Mouse (Mus musculus) thymus, adult 2 months (tissue): ENCODE data around the gene Mxd3. TPM values are rescaled to one million over a fixed set of nuclear protein-coding genes. Genes with fewer than 3 reads are reported as not detected.

ENCODE experiments used
- DNase-seq: peaks from one replicate; pipeline ENCODE4 v3.0.0; 2021
- H3K27ac ChIP-seq: fragments of 200-500 bp; 2 replicates; pipeline ENCODE4 v1.5.1; 2012; ENCODE audit warnings: low read length, control low read depth; ENCODE audit not compliant: control insufficient read depth, insufficient read depth
- H3K27me3 ChIP-seq: fragments of 200-500 bp; 2 replicates; pipeline ENCODE4 v1.6.1; 2012; ENCODE audit warnings: mild to moderate bottlenecking, low read length, moderate library complexity, mixed read lengths; ENCODE audit not compliant: control insufficient read depth, insufficient read depth
- H3K36me3 ChIP-seq: fragments of 200-500 bp; 2 replicates; pipeline ENCODE4 v1.6.1; 2012; ENCODE audit warnings: mild to moderate bottlenecking, low read length, moderate library complexity; ENCODE audit not compliant: control insufficient read depth, insufficient read depth
- H3K4me1 ChIP-seq: fragments of 200-500 bp; replicated peaks from 2 replicates; pipeline ENCODE4 v1.6.1; 2012; ENCODE audit warnings: low read length; ENCODE audit not compliant: control insufficient read depth, insufficient read depth
- H3K4me3 ChIP-seq: fragments of 200-500 bp; 2 replicates; pipeline ENCODE4 v1.5.1; 2012; ENCODE audit warnings: mild to moderate bottlenecking, low read length, control low read depth, moderate library complexity; ENCODE audit not compliant: control insufficient read depth, insufficient read depth
- CTCF ChIP-seq: fragments of 200-500 bp; IDR thresholded peaks from 2 replicates; pipeline ENCODE4 v1.5.1; 2012; ENCODE audit warnings: mild to moderate bottlenecking, control low read depth, low read length, moderate library complexity, borderline replicate concordance; ENCODE audit not compliant: control insufficient read depth, poor library complexity, insufficient read depth; ENCODE audit errors: extremely low read depth
- POLR2A ChIP-seq: fragments of 200-500 bp; IDR thresholded peaks from 2 replicates; pipeline ENCODE4 v1.6.1; 2012; ENCODE audit warnings: mild to moderate bottlenecking, low read length, control low read depth, moderate library complexity; ENCODE audit not compliant: control insufficient read depth, poor library complexity, insufficient read depth; ENCODE audit errors: extremely low read depth
- WGBS: fragments of 180-500 bp; shearing (Covaris S2); methylation state at CpG from one replicate; pipeline ENCODE4 v1.1.7; 2018; 5-methylcytosine and 5-hydroxymethylcytosine counted together
- polyA plus RNA-seq: library from polyadenylated mRNA; depleted of rRNA; stranded (reverse); fragments of >200 nt; gene quantifications from 2 replicates; pipeline ENCODE4 v1.2.3, GENCODE M21; 2012

Gene Mxd3
- polyA plus RNA-seq, 1 experiment = 122 TPM

GRCm38 (mm10) chr13:55335701-55336100, 6.1 kb upstream of the Mxd3 start:
- Histone ChIP-seq H3K36me3 (no peaks in the 10 kb centered on the region), H3K4me3 (no peak overlapping the region), H3K27me3 (no peaks in the 10 kb centered on the region), H3K4me1 (peaks cover 3% of the 10 kb centered on the region), H3K27ac (no peak overlapping the region)
- WGBS = 94% methylated on average over 4 of the region's 4 CpGs
- no peak for DNase-seq
- TF ChIP-seq CTCF = no peak
- no peak for TF ChIP-seq POLR2A

DNA sequence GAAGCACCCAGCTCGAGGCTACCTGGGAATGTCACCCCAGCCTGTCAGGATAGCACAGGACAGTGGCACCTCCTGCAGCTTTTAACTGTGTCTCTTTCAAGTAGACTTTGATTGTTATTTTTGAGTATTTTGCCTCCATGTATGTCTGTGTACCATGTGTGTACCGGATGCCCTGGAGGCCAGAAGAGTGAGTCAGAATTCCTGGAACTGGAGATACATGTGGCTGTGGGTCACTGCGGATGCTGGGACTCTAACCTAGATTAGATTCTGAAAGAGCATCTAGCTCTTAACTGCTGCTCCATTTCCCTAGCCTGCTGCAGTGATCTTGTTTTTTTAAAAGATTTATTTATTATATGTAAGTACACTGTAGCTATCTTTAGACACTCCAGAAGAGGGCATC, 2.7 kb upstream of the Mxd3 start:
- 96% methylated on average over 3 of the region's 3 CpGs for WGBS
- Histone ChIP-seq H3K27ac (no peak overlapping the region), H3K4me3 (no peak overlapping the region), H3K36me3 (no peaks in the 10 kb centered on the region), H3K4me1 (peaks cover 25% of the 10 kb centered on the region), H3K27me3 (no peaks in the 10 kb centered on the region)
- TF ChIP-seq CTCF (no peak), POLR2A (no peak)
- DNase-seq = no peak

- no peaks in the 10 kb centered on the region for H3K27me3 ChIP-seq
- peak overlapping the region; percentile 62 for H3K4me3 ChIP-seq
- peaks cover 2% of the 10 kb centered on the region; the same call in 1 of the 2 replicates for H3K36me3 ChIP-seq
- no peak for TF ChIP-seq POLR2A
- TF ChIP-seq CTCF = no peak
- WGBS = 78% methylated on average over 14 of the region's 14 CpGs
- H3K4me1 ChIP-seq = peaks cover 30% of the 10 kb centered on the region
- H3K27ac ChIP-seq = no peak overlapping the region
- no peak for DNase-seq
Observed at GRCm38 (mm10) chr13:55330567-55331400, 1.2 kb upstream of the Mxd3 start.

DNA sequence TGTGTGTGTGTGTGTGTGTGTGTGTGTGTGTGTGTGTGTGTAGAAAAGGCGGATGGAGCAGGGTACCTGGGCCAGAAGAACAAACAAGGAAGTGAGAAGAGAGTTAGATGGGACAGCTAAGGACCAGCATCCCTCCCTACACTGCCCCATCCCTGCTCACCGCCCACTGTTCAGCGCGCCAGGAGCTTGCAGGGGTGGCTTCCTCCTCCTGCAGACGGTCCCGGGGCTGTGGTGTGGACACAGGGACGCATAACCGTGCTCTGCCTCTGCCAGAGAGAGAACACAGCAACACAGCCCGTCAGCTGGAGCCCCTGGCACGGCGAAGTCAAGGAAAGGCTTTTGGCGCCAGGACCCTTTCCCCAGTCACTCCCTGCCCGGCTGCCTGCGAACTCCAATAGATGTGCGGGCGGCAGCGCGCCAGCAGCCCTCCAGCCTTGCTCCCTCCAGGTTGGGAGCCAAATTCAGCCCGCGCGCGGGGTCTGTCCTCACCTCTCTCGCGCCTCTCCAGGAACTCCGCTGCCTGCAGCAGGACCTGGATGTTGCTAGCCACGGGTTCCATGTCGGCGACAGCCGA, 427 bp downstream of the Mxd3 start:
- peak; percentile 43 for DNase-seq
- H3K27ac ChIP-seq = no peak overlapping the region
- no peak for TF ChIP-seq CTCF
- no peak for TF ChIP-seq POLR2A
- H3K4me3 ChIP-seq = peak overlapping the region; percentile 57
- H3K4me1 ChIP-seq = peaks cover 30% of the 10 kb centered on the region
- H3K27me3 ChIP-seq = no peaks in the 10 kb centered on the region
- H3K36me3 ChIP-seq = peaks cover 13% of the 10 kb centered on the region
- 3% methylated on average over 29 of the region's 29 CpGs for WGBS

DNA sequence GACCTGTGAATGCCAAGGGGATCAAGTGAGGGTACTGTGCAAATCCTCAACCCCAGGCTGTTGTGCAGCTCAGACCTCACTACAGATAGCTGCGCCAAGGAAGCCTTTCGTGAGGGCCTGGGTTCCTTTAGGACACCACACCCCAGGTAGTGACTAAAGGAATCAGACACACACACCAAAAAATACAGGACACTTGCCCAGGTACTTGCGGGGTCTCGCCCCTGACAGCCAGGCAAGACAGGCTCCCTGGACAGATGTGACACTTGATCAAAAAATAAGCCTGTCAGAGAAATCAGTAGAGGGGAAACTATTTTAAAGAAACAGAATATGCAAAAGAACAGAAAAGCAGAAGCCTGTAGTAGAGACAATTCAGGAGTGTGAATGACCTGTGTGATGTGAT, 982 bp downstream of the Mxd3 start:
- 83% methylated on average over 4 of the region's 4 CpGs for WGBS
- DNase-seq = no peak
- Histone ChIP-seq H3K36me3 (peaks cover 19% of the 10 kb centered on the region), H3K27me3 (no peaks in the 10 kb centered on the region), H3K4me3 (peak overlapping the region; percentile 57), H3K4me1 (peaks cover 30% of the 10 kb centered on the region), H3K27ac (no peak overlapping the region)
- TF ChIP-seq POLR2A = no peak
- TF ChIP-seq CTCF = no peak

GRCm38 (mm10) chr13:55328171-55328570, 1.5 kb downstream of the Mxd3 start:
- WGBS = 93% methylated on average over 6 of the region's 6 CpGs

More at GRCm38 (mm10) chr13:55328171-55328570, 1.5 kb downstream of the Mxd3 start:
- Histone ChIP-seq H3K36me3 (peaks cover 23% of the 10 kb centered on the region), H3K4me3 (peak overlapping the region; percentile 57), H3K27ac (no peak overlapping the region), H3K4me1 (peaks cover 33% of the 10 kb centered on the region), H3K27me3 (no peaks in the 10 kb centered on the region)
- TF ChIP-seq POLR2A (no peak), CTCF (no peak)
- no peak for DNase-seq
